Mouse (Mus musculus): ENCODE results near the gene Ormdl1.

GRCm38 (mm10) chr1:53358988-53359387, 62.1 kb downstream of the Ormdl1 start:
- TF ChIP-seq CTCF (IDR thresholded peaks at IDR 0.05; ENCODE audit: insufficient read depth, low read depth, low read length) (no peak), POLR2A (IDR thresholded peaks at IDR 0.05; ENCODE audit: insufficient read depth, low read depth, low read length) (no peak)

All from olfactory bulb, adult 2 months (tissue).